Mouse (Mus musculus) testis, adult 2 months (tissue): Measurements from ENCODE around the gene Gldn.

Experiments used
- CTCF ChIP-seq: fragments of 200-500 bp; IDR thresholded peaks from 2 replicates; pipeline ENCODE4 v1.5.1; 2012; ENCODE audit warnings: low read depth, mild to moderate bottlenecking, inconsistent platforms, low read length, moderate library complexity; ENCODE audit not compliant: control insufficient read depth, insufficient read depth, insufficient replicate concordance
- POLR2A ChIP-seq: fragments of 200-500 bp; IDR thresholded peaks from 2 replicates; pipeline ENCODE4 v1.6.1; 2012; ENCODE audit warnings: low read depth, mild to moderate bottlenecking, inconsistent platforms, low read length, moderate library complexity; ENCODE audit not compliant: control insufficient read depth

- TF ChIP-seq CTCF = no peak
- no peak for TF ChIP-seq POLR2A
These were observed 11.0 kb upstream of the Gldn start for GRCm38 (mm10) chr9:54275283-54275682.
